Mouse (Mus musculus): ENCODE measurements at regions not wholly inside any gene's neighbourhood (a gene's known extent, or its start where the extent isn't known, plus 50 kb on each side); places are given as distances from the start of the nearest gene placed in this dataset.

- TF ChIP-seq CTCF (IDR thresholded peaks at IDR 0.05; ENCODE audit: low read depth, low read length): no peak
- no peak for TF ChIP-seq POLR2A (IDR thresholded peaks at IDR 0.05; ENCODE audit: insufficient read depth, low read length)
Observed at GRCm38 (mm10) chr10:24410885-24411284, 184.4 kb upstream of the Ccn2 start.
